Comparison of ENCODE assay signal across 15 mouse cellular contexts in genomic region chr9:122177256-122178220, GRCm38 (mm10).
DNase-seq lines count a peak whose midpoint lies in the region; ATAC-seq and TF ChIP-seq lines count a peak whose summit lies in the region.
"Had no signal": no experiment of that assay in that cellular context is flagged by ENCODE, and none has a peak within 500 bp of the region (broad histone marks: within the 10 kb centered on the region; RNA-seq: fewer than 3 reads in every experiment).

No protein-coding gene starts in this region.

- no peak for ATAC-seq in midbrain, embryonic 14.5 days (ENCODE audit: low FRiP score, low TSS enrichment)
- ATAC-seq: hindbrain, postnatal 0 days had no signal

- WGBS in kidney, adult 2 months: 39% methylated on average over 7 of the region's 7 CpGs
- WGBS in small intestine, adult 2 months: 69% methylated on average over 7 of the region's 7 CpGs
- 87% methylated on average over 7 of the region's 7 CpGs for WGBS in midbrain, embryonic 14.5 days

- DNase-seq in adrenal gland, adult 2 months: peak; percentile 70
- no peak for DNase-seq in adrenal gland, postnatal 25 days
- DNase-seq in kidney, adult 18-20 months: peak; percentile 39
- DNase-seq in kidney, postnatal 4 days: no peak
- peak; percentile 85 for DNase-seq in kidney, adult 2 months
- no peak for DNase-seq in midbrain, embryonic 14.5 days
- no peak for DNase-seq in ovary, postnatal 14 days (ENCODE audit: low spot score)
- DNase-seq: cerebellum, postnatal 14 days; lung, embryonic 14.5 days; right cerebral cortex, postnatal 4 days had no signal

- no peak for TF ChIP-seq CTCF in kidney, adult 2 months (conservative IDR thresholded peaks at IDR 0.05; ENCODE audit: insufficient read depth, insufficient read length, low read depth, low read length)
- no peak for TF ChIP-seq CTCF in small intestine, adult 2 months (IDR thresholded peaks at IDR 0.05; ENCODE audit: extremely low read depth, insufficient read length, insufficient replicate concordance, low read depth, low read length)

- H3K36me3 ChIP-seq in kidney, adult 2 months (ENCODE audit: control insufficient read depth, insufficient read depth, low read length): no peaks in the 10 kb centered on the region
- no peaks in the 10 kb centered on the region for H3K36me3 ChIP-seq in small intestine, adult 2 months (ENCODE audit: control insufficient read depth, insufficient read depth, low read length)
- H3K36me3 ChIP-seq in midbrain, embryonic 14.5 days (ENCODE audit: control insufficient read depth, insufficient read depth, low read length): peaks cover 12% of the 10 kb centered on the region; the same call in 1 of the 2 replicates

- H3K9me3 ChIP-seq in midbrain, embryonic 14.5 days (ENCODE audit: control insufficient read depth, low read length): no peaks in the 10 kb centered on the region
- H3K9me3 ChIP-seq: embryonic facial prominence, embryonic 15.5 days; midbrain, embryonic 12.5 days; neural tube, embryonic 15.5 days had no signal

- H3K4me1 ChIP-seq in kidney, adult 2 months (ENCODE audit: control insufficient read depth, insufficient read depth, low read length): peaks cover 35% of the 10 kb centered on the region
- H3K4me1 ChIP-seq in small intestine, adult 2 months (ENCODE audit: control insufficient read depth, insufficient read depth, insufficient read length, low read length): peaks cover 10% of the 10 kb centered on the region; the same call in 1 of the 2 replicates
- no peaks in the 10 kb centered on the region for H3K4me1 ChIP-seq in midbrain, embryonic 14.5 days (ENCODE audit: control insufficient read depth, insufficient read depth, low read length)
- H3K4me1 ChIP-seq: embryonic facial prominence, embryonic 15.5 days; midbrain, embryonic 12.5 days had no signal

- no peak overlapping the region for H3K4me3 ChIP-seq in kidney, adult 2 months (ENCODE audit: insufficient read depth, low read depth, low read length)
- H3K4me3 ChIP-seq in small intestine, adult 2 months (ENCODE audit: low read depth, low read length): no peak overlapping the region
- no peak overlapping the region for H3K4me3 ChIP-seq in midbrain, embryonic 14.5 days (replicated peaks; ENCODE audit: low read depth, low read length)
- H3K4me3 ChIP-seq: embryonic facial prominence, embryonic 15.5 days; midbrain, embryonic 12.5 days; neural tube, embryonic 15.5 days had no signal

- H3K9ac ChIP-seq in midbrain, embryonic 14.5 days (replicated peaks; ENCODE audit: low read length): no peak overlapping the region
- H3K9ac ChIP-seq: embryonic facial prominence, embryonic 15.5 days; lung, embryonic 14.5 days; midbrain, embryonic 12.5 days; neural tube, embryonic 15.5 days had no signal

- TF ChIP-seq POLR2A in kidney, adult 2 months (IDR thresholded peaks at IDR 0.05; ENCODE audit: low read depth, low read length): no peak
- no peak for TF ChIP-seq POLR2A in small intestine, adult 2 months (IDR thresholded peaks at IDR 0.05; ENCODE audit: low read depth, low read length)

- H3K4me2 ChIP-seq in midbrain, embryonic 14.5 days (ENCODE audit: low read length): no peak overlapping the region
- H3K4me2 ChIP-seq: embryonic facial prominence, embryonic 15.5 days; lung, embryonic 14.5 days; midbrain, embryonic 12.5 days; neural tube, embryonic 15.5 days had no signal

- H3K27me3 ChIP-seq in kidney, adult 2 months (replicated peaks; ENCODE audit: control insufficient read depth, insufficient read depth, low read length): no peaks in the 10 kb centered on the region
- H3K27me3 ChIP-seq in small intestine, adult 2 months (ENCODE audit: control insufficient read depth, insufficient read depth, low read length): no peaks in the 10 kb centered on the region
- H3K27me3 ChIP-seq in midbrain, embryonic 14.5 days (ENCODE audit: control insufficient read depth, insufficient read depth, low read length): no peaks in the 10 kb centered on the region
- H3K27me3 ChIP-seq: embryonic facial prominence, embryonic 15.5 days; midbrain, embryonic 12.5 days; neural tube, embryonic 15.5 days had no signal

- peak overlapping the region; percentile 74 for H3K27ac ChIP-seq in kidney, adult 2 months (ENCODE audit: insufficient read depth, low read depth, low read length)
- peak overlapping the region; percentile 43 for H3K27ac ChIP-seq in small intestine, adult 2 months (ENCODE audit: insufficient read depth, low read depth, low read length)
- no peak overlapping the region for H3K27ac ChIP-seq in midbrain, embryonic 14.5 days (replicated peaks; ENCODE audit: low read depth, low read length)
- H3K27ac ChIP-seq: embryonic facial prominence, embryonic 15.5 days; hindbrain, postnatal 0 days; midbrain, embryonic 12.5 days; neural tube, embryonic 15.5 days had no signal

Comparison
In these comparisons a context has a peak if more than half of its experiments do, and no peak if none do; other contexts are left out.
1. DNase-seq: peak in adrenal gland, adult 2 months (single experiment), kidney, adult 18-20 months (single experiment) and kidney, adult 2 months (single experiment); none in adrenal gland, postnatal 25 days (single experiment), kidney, postnatal 4 days (0 of 2), midbrain, embryonic 14.5 days (single experiment) and ovary, postnatal 14 days (single experiment).